Mouse (Mus musculus): ENCODE measurements around the gene Atf7. TPM values are rescaled to one million over a fixed set of nuclear protein-coding genes. Genes with fewer than 3 reads are reported as not detected.
"Not testable (repeated sequence)": the region's sequence is repeated elsewhere in the genome, so short reads cannot be mapped to it uniquely, and the experiment has no call there.

Gene Atf7
- polyA plus RNA-seq (2012; rRNA removed) = 44.1 and 45.1 TPM in 2 replicates

DNA sequence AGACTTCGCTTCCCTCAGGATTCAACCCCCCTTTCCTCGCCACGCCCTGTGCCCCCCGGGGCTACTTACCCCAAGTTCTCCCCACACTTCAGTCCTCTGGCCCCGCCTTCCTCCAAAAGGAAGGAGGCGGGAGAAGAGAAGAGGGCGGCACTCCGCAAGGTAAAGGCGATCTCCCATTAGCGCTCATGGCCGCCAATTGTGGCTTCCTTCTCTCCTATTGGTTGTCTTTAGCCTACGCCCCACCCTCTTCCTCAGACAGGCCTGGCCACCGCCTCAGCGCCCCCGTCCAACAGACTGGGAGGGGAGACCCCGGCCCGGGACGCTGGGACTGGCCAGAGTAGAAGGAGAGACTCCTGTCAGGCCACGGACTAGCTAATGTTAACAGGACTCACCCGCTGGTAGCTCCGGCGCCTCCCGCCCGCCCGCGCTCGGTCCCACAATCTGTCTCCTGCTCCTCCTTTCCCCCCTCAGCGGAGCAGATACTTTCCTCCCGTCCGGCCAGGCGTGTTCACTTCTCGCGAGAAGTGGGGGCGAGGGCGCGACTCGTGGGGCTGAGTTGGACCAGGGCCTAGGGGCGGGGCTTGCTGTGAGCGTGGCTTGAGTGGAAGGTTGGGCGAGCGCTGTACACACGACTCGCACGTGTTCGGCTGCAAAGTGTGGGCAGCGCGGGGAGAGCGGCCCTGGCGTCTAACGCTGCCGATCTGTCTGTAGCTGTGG, at the start of gene Atf7, which contains the start of gene Gm28047:
Gene Atf7 (minus strand): TSS at position 495 of the 717 bp plus-strand sequence.
Gene Gm28047 (minus strand): TSS at position 98 of the 717 bp plus-strand sequence.
- DNase-seq (ENCODE audit: extremely low spot score in 1 of 2, low spot score in 1 of 2) = peak; percentile 97 to 99

- DNase-seq (ENCODE audit: extremely low spot score in 1 of 2, low spot score in 1 of 2) = peak; percentile 67 to 77
These were observed 48.3 kb upstream of the Atf7 start for GRCm38 (mm10) chr15:102673548-102673947.

- DNase-seq (ENCODE audit: extremely low spot score in 1 of 2, low spot score in 1 of 2) = peak in 1 of 2 experiments; percentile 51
These were observed 47.2 kb upstream of the Atf7 start, which contains the start of gene Atp5g2 for GRCm38 (mm10) chr15:102672215-102673071. Gene Atp5g2 (minus strand): TSS chr15:102672352.

- DNase-seq (ENCODE audit: extremely low spot score in 1 of 2, low spot score in 1 of 2) = peak; percentile 50 to 69
These were observed 46.5 kb upstream of the Atf7 start for GRCm38 (mm10) chr15:102671721-102672214.

DNA sequence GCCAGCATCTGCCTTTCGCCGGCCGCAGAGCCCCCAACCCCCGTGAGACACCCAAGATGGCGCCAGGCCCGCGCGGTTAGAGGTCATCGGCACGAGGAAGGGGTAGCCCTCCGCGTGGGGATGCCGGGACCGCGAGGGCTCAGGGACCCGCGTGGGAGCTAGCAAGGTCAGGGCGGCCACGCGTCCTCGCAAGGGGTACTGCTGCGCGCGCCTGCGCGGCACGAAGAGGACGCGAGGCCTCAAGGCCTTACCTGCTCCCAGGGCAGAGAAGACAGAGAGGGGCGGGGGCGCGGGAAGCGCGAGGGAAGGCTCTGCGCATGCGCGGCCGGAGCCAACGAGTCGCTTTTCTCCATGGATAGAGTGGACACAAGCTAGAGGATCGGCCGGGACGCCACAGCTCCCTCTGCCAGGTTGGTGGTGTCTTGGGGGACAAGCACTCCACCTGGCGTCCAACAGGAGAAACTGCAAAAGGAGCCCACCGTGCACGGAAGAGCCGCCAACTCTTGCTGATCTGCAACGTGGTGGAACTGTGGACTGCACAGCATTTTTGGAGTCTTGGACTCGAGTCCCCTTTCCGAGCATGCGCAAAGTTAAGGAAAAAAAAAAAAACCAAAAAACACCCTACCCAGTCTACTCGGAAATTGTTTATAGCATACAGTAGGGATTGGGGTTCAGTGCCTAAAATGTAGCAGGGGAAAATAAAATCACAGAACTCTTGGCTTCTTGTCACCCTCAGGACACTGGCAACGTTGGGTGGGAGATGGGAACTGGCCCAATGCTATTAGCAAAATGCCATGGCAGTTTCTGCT, 45.7 kb upstream of the Atf7 start:
- DNase-seq (ENCODE audit: extremely low spot score in 1 of 2, low spot score in 1 of 2) = peak; percentile 96 to 98

- DNase-seq (ENCODE audit: extremely low spot score in 1 of 2, low spot score in 1 of 2) = peak in 1 of 2 experiments; percentile 49
These were observed 45.0 kb upstream of the Atf7 start for GRCm38 (mm10) chr15:102670281-102670680.

GRCm38 (mm10) chr15:102669571-102669970, 44.3 kb upstream of the Atf7 start:
- DNase-seq (ENCODE audit: extremely low spot score in 1 of 2, low spot score in 1 of 2) = no peak

DNA sequence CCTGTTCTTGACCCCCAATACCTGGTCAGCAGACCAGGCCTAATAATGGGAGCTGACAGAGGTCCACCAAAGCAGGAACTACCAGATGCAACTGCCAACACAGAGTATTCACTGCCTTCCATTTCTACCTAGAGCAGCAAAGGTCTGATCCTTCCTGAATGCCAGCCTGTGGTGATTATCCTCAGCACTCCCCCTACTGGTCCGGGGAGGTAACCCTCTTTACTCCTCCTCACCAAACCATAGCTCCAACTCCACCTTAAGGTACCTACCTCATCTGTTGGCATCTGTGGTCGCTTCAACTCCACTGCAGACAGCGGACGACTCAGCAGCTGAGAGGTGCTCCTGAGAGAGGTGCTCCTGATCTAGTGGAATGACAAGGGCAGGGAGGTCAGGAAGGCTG, 40.2 kb upstream of the Atf7 start:
- DNase-seq (ENCODE audit: extremely low spot score in 1 of 2, low spot score in 1 of 2) = peak in 1 of 2 experiments; percentile 76

DNA sequence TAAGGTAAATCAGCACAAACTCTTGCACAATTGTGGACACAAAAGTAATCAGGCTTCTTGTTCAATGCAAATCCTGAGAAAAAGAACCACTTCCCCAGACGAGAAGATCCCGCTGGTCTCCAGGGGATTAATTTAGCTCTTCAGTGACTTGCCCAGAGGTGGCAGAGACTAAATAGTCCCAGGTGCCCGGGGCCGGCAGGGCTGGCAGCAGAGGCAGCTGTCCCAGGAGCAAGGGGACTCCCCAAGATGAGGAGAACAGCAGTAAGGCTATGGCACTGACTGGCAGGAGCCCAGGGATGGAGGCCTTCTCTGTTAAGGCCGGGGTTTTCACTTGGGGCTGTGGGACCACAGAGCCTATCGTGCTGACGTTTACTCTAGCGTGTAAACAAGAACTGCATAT, 38.6 kb upstream of the Atf7 start:
- no peak for DNase-seq (ENCODE audit: extremely low spot score in 1 of 2, low spot score in 1 of 2)

- not testable (repeated sequence) for DNase-seq (ENCODE audit: extremely low spot score in 1 of 2, low spot score in 1 of 2)
These were observed 37.3 kb upstream of the Atf7 start for GRCm38 (mm10) chr15:102662601-102663000.

DNA sequence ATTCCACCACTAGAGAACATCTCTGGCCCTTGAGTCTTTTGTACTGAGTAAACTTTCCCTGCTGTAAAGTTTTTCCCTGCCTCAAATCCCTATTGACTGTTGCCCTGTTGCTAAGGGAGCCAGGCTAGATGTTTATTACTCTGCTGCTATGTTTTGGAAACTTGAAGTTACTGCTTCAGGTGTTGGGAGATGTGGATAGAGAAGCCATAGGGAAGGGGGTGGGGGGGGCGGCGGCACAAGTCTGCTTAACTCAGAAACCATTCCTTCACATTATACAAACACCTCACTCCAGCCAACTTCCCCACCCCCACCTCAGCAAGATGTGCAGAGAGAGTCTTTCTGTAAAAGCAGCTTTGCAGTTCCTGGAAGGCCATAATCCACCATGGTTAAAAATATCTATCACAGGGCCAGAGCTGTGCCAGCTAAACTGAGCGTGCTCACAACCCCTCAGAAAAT, 32.7 kb upstream of the Atf7 start:
- DNase-seq (ENCODE audit: extremely low spot score in 1 of 2, low spot score in 1 of 2) = peak in 1 of 2 experiments; percentile 41

GRCm38 (mm10) chr15:102656658-102657057, 31.4 kb upstream of the Atf7 start:
- no peak for DNase-seq (ENCODE audit: extremely low spot score in 1 of 2, low spot score in 1 of 2)

GRCm38 (mm10) chr15:102651928-102652660, 26.8 kb upstream of the Atf7 start:
- DNase-seq (ENCODE audit: extremely low spot score in 1 of 2, low spot score in 1 of 2) = not testable (repeated sequence)

GRCm38 (mm10) chr15:102651107-102651506, 25.8 kb upstream of the Atf7 start:
- no peak for DNase-seq (ENCODE audit: extremely low spot score in 1 of 2, low spot score in 1 of 2)

DNA sequence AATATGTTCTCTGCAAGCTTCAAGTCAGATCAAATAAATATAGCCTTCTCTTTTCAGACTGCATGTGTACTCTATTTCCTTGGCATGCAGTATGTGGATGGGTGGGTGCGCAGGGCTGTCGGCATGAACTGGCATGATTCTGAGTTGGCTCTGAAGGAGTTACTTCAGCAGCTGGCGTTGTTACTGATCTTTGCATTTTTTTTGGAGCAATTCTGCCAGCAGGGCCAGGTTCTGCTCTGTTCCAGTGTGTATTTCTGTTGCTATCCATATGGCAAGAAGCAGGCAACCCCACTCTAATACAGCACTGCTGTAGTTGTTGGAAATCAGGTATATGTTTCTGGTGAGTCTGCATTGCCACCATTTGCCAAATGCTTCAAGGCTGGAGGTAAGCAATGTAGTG, 10.6 kb upstream of the Atf7 start:
- peak; percentile 67 to 71 for DNase-seq (ENCODE audit: extremely low spot score in 1 of 2, low spot score in 1 of 2)

- no peak for DNase-seq (ENCODE audit: extremely low spot score in 1 of 2, low spot score in 1 of 2)
These were observed 9.4 kb upstream of the Atf7 start for GRCm38 (mm10) chr15:102634684-102635083.

- no peak for DNase-seq (ENCODE audit: extremely low spot score in 1 of 2, low spot score in 1 of 2)
These were observed 407 bp upstream of the Atf7 start for GRCm38 (mm10) chr15:102625687-102626055.

DNA sequence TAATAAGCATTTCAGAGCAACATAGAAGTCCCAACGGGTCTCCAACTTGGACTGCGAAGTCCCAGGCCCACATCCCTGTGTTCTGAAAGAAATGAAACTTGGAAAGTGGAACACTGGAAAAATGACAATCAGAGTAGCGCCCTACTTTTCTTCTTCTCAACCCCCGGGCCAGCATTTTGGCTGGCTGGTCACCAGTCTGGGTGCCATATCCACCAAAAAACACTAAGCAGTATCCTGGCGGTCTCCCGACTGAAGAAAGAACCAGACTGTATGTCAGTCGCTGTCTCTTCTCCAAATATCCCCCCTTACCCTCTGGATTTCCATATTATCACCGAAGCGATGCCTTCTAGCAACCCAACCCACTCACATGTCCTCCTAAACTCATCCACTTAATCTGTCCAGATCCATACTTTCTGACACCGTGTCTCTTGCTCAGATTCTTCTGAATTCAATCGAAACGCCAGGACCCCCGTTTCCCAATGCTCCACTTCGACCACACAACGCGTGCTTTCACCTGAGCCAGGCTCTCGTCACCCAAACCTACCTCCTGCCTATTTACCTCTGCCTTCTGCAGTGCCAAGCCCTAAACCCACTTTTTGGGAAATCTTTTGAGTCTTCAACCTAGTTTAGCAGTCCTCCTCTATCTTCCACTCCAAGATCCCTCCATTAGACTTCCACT, 834 bp downstream of the Atf7 start:
- no peak for DNase-seq (ENCODE audit: extremely low spot score in 1 of 2, low spot score in 1 of 2)

- DNase-seq (ENCODE audit: extremely low spot score in 1 of 2, low spot score in 1 of 2) = no peak
These were observed 2.1 kb downstream of the Atf7 start for GRCm38 (mm10) chr15:102623121-102623520.

Measured in frontal cortex, adult 2 months (tissue).